Mouse (Mus musculus): ENCODE measurements around the gene Rpl35a.
"Not testable (repeated sequence)": the region's sequence is repeated elsewhere in the genome, so short reads cannot be mapped to it uniquely, and the experiment has no call there.

Rpl35a gene

DNA sequence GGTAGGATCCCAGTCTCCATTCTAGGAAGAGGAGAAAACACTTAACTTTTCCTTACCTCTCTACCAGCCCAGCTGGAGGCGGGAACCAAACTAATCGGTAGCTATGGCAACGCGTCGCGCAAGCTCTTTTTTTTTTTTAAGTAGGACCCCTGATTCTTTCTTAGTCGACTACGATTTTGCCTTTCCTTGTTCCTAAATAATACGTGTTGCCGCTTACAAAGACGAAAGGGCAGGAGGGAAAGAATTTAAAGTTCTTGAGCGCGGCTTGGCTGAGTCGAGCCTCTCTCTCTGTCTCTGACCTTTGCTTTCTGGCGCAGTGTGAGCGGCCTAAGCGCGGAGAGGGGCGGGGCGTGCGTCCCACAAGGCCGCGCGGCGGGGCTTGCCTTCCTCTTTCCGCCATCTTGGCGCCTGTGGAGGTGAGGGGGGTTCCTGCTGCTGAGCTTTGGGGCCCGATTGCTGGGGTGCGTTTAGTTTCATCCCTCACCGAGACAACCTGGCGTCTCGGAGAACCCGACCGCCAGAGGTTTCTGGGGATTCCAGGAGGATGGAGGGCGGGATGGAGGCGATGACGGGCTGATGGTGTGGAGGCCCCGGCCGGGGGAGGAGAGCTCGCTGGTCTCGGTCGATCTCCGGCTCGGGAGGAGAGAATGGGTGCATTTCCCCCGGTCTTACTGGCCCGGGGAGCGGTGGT, at the start of gene Rpl35a, which contains the start of gene Iqcg:
Gene Rpl35a (plus strand): TSS at position 359 of the 691 bp plus-strand sequence.
Gene Iqcg (minus strand): TSS at position 124 of the 691 bp plus-strand sequence.
- peak; percentile 87 for DNase-seq (ENCODE audit: low spot score)

DNA sequence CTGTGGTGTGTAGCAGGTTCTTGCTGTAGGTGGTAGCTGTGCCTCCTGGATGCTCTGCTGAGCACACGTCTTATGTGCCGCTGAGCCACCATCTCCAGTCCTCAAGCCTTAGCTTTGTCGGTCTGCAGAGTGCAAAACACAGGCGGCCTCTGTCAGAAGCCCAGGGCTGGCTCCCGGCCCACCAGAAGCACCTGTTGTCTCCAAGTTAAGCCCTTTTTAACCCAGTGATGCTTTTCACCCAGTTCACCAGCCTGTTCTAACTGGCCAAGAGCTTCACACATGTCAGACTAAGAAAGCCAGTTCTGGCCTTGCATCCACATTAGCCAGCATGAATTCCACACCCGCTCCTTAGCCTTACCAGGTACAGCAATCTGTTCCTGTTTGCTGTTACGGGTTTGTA, 49.4 kb upstream of the Rpl35a start:
- no peak for DNase-seq (ENCODE audit: low spot score)

DNA sequence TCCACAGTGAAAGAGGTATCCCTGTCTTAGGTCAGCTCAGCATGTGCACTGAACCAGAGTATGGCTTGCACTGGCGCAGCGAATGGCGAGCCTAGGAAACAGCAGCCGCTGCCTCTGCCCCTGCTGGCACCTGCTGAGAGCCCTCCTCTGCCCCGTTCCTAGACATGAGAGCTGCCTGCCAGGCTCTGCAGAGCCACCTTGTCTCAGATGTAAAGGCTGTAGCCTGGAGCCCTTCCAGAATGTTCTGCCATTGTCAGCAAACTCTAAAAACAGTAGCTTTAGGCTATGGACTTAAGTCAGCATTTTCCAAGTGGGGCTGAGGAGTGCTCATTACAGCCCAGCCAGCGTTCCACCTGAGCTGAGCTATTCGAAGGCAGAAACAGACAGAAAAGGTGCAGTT, 48.8 kb upstream of the Rpl35a start:
- no peak for DNase-seq (ENCODE audit: low spot score)

DNA sequence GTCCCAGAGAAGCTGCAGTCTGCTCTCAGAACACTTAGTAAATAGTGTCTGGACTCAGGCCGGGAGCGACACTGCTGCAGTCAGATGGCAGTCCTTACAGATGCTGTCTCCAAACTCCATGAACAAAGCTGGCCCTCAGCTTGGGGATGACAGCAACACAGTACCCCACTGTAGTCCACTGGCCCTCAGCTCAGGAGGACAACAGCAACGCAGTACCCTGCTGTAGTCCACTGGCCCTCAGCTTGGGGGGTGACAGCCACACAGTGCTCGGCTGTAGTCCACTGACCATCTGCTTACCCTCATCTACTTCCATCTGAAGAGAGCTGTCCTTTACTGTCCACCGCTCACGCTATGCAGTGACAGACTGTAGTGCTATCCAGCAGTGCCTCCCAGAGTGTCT, 46.1 kb upstream of the Rpl35a start:
- DNase-seq (ENCODE audit: low spot score) = no peak

DNA sequence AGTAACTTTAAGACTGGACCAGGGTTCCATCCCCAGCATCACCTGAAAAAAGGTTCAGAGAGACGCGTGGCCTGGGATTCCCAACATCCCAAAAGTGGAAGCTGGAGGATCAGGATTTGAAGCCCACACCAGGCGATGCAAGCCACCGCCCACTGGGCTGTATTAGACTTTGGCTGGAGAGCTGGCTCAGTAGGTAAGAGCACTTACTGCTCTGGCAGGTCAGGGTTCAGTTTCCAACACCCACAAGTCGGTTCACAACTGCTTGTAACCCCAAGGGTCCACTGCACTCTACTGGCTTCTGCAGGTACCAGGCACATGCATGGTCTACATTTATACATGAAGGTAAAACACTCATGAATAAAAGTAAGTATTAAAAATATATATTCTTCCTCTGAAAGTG, 42.5 kb upstream of the Rpl35a start:
- no peak for DNase-seq (ENCODE audit: low spot score)

DNA sequence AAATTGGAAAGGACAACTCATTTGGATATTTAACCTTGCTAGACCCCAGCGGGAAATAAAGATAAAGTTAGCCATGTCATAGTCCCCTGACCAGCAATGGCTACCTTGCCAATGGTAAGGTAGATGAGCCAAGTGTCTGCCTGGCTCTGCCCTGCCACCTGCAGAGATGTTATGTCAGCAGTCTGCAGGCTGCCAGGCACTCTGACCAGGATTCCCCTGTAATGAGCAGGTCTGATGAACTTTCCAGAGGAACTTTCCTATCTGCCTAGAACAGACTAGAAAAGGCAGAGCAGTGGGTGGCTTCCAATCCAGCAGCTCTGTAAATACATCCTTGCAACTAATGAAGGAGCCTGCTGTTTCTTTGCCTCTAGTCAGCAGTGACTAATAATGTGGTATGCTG, 41.3 kb upstream of the Rpl35a start:
- no peak for DNase-seq (ENCODE audit: low spot score)

DNA sequence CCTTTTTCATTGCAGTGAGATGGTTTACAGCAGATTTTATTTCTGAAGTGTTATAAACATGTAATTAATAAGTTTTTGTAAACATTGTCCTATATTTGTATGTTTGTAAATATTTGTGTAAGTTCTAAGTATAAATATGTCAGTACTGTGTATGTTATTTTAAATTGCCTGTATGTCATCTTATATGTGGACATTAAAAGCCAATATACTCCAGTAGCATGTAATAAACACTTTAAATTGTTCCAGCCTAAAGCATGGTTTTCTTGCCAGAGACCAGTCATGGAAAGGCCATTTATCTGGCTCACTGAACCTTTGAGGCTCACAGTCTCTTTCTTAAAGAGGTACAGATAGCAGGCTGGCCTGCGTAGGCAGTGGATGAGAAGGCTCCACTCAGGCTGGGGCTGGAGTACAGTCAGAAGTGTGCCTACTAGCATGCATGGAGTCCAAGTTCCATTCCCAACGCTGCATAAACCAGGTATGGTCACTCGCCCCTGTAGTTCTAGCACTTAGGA, 40.8 kb upstream of the Rpl35a start:
- no peak for DNase-seq (ENCODE audit: low spot score)

DNA sequence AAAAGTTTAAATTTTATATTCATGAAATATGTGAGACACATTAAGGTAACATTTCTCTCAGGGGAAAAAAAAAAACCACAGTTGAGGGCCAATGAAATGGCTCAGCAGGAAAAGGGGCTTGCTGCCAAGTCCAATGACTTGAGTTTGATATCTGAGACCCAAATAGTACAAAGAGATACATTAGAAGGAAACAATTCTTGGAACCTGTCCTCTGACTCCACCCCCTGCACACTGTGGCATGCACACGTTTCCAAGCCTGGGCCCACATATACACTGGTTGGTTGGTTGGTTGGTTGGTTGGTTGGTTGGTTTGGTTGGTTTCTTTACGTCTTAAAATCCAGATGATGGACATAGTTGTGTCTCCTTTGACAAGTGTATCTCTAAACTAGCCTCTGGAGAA, 40.3 kb upstream of the Rpl35a start:
- DNase-seq (ENCODE audit: low spot score) = no peak

DNA sequence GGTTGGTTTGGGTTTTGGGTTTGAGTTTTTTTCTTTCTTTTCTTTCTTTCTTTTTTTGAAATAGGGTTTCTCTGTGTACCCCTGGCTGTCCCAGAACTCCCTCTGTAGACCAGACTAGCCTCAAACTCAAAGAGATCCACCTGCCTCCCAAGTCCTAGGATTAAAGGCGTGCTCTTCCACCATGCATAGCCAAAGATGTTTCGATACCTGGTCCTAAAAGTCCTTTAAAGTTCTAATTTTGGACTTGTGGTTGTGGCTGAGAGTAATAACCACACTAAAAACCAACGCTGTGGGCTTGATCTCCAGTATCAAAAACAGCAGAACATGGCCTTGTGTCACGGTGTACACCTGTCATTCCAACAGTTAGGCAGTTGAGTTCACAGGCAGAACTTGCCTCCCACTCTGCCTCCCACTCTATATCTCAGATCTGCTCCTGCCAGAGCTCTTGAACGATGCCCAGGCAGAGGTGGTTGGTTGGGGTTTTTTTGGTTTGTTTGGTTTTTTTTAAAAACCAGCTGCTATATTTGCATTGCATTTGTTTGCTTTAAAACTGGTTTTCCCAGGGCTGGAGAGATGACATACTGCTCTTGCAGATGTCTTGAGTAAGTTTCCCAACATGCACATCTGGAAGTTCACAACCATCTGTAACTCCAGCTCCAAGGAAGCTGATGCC, 38.4 kb upstream of the Rpl35a start:
- DNase-seq (ENCODE audit: low spot score) = no peak

DNA sequence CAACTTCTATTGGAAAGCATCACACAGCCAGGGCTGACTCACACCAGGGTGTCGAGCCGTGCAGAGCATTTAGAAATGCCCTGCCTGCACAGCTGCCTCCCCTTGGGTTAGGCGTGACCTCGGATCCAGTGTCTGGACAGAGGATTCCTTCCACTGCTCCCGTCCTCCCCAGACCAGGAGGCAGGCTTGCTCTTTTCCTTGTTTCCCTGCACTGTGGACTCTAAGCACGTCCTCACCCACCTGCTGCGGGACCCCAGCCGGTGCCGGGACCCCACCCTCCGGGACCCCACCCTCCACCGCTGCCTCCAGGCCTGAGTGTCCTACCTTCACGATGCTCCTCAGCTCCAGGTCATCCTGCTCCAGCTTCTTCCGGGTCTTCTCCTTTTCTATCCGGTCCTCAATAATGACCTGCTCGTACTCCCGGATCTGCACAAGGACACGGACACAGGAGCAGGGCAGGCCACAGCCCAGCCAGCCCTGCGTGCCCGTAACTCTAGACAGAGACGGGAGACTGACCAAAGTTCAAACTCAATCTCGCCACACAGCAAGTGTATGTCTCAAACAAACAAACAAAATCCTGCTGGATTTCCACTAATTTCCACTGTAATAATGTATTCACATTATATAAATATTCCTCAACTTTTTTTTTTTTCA, 37.0 kb upstream of the Rpl35a start:
- DNase-seq (ENCODE audit: low spot score) = no peak

DNA sequence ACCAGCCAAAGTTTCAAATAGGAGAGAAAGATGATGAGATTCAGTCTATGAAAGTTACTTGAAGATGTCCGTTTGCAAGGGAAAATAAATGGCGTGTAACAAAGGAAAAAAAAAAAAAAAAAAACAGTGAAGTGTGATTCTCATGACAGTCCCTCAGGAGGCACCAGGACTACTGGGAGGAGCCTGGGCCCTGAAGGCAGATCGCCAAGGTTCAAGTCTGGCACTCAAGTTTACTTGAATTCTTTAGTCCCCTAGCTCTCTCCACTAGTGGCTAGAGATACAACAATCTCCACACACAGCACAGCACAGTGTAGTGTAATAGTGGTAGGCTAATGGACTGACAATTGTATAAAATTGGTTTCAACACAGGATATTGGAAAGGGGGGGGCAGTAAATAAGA, 34.9 kb upstream of the Rpl35a start:
- no peak for DNase-seq (ENCODE audit: low spot score)

DNA sequence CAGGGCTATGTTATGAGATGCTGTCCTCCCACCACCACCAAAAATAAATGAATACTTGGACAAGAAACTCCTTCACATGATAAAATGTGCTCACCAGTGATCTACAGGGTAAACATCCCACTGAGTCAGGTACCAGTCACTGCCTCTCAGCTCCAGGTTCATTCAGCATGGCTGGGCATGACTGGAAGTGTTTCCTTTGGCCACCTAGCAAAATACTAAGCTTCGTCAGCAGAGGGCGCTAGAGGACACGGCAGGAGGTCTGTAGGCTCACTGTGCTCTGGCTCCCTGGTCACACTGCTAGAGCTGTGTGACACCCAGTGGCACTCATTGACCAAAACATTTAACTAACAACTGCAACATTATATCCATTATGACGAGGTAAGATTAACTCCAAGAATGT, 32.5 kb upstream of the Rpl35a start:
- DNase-seq (ENCODE audit: low spot score) = peak; percentile 79

DNA sequence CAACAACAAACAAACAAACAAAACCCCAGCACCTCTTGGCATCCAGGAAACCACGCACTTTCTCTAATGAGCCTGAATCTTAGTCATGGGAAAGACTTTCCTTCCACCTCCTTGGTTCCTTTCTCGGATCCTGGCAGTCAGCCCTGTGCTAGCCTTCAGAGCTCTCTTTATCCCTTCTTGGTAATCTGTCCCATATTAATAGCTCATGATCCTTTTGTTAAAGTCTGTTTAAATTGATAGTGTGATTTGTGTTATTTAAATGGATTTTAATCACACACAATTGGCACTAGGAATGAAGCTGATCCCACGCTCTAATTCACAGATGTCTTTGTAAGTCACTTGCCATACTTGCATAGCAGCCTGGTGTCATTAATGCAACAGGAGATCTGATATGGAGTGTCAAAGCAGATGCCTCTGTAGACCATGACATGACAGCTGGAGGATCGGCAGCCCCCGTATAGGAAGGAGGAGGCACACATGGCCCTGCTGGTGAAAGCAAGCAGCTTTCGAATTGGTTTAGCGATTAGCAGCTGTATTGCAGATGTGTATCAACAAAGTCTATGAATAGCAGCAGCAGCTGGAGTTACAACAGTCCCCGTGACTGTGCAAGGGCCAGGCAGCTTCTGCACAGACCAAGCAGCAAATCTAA, 31.7 kb upstream of the Rpl35a start:
- no peak for DNase-seq (ENCODE audit: low spot score)

DNA sequence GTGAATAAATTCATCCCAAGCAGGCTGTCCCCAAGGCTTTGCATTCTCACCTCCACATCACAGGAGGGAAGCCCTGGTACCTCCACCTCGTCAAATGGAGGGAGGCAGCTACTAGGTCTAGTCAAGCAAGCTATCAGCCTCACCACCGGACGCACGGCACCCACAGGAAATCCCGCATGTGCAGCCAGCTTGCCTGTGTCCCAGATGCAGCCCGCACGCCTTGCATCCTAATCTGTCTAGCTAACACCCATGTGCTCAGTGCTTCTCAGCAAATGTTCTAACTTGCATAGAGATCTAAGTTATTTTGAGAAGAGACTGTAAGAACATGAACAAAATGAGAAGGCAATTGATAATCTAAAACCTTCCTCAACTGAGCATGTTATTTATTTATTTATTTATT, 29.9 kb upstream of the Rpl35a start:
- DNase-seq (ENCODE audit: low spot score) = peak; percentile 17

DNA sequence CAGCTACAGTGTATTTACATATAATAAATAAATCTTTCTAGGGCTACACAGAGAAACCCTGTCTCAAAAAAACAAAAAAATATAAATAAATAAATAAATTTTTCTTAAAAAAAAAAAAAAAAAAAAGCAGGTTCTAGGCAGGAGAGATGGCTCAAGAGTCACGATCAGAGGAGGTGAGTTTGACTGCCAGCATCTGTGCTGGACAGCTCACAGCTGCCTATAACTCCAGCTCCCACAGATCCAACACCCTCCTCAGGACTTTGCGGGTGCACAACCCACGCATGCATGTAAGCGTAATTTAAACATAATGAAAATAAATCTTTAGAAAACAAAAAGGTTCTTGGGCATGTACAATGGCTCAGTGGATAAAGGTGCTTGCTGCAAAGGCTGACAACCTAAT, 20.2 kb upstream of the Rpl35a start:
- no peak for DNase-seq (ENCODE audit: low spot score)

DNA sequence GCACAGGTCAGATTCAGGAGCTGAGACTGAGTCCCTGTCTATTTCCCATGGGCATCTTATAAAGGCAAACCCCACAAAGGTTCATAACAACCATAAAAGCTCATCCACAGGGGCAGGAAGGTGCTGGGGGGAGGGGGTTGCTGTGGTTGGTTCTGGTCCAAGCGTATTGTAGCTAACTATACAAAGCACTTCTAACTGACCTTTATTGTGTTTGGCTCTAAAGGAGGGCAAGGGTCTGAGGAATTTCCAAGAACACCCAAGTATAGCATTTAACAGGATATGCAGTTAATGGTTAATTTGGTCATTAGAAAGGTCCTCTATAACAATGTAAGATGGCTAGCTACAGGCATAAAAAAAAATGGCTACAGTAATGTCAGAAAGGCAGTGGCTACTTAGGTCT, 13.6 kb upstream of the Rpl35a start:
- DNase-seq (ENCODE audit: low spot score) = no peak

DNA sequence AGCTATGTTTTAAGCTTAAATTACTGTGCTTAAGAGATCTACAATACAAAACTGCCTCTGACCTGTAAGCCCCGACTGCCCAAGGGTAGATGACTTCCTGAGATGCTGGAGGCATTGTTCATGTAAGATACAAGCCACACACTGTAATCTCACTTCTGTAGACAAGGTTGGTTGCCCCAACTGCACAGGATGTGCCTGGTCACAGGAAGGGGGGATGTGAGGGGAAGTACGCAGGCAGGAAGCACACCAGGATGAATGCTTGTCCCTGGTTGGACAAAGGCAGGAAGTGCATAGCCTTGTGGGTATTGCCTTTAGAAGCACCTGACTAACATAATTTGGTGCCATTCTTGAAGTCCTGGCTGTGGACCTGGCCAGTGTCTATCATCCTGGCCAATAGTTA, 13.0 kb upstream of the Rpl35a start:
- DNase-seq (ENCODE audit: low spot score) = peak; percentile 53

DNA sequence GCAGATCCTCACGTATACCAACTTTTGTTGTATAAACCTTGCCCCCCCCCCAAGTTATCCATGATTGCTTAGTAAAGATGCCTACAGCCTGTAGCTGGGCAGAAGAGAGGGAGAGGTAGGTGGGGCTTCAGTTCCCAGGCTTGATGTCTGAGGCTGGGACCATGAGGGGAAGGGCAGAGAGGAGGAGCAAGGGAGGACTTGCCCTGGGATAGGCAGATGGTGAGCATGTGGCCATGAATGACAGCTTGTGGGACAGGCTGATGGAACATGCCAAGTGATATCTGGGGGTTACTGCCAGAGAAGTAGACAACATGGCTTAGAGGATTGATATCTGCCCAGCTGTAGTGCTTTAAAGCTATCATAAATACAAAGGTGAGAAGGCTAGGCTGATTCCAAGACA, 8.2 kb upstream of the Rpl35a start:
- DNase-seq (ENCODE audit: low spot score) = no peak

DNA sequence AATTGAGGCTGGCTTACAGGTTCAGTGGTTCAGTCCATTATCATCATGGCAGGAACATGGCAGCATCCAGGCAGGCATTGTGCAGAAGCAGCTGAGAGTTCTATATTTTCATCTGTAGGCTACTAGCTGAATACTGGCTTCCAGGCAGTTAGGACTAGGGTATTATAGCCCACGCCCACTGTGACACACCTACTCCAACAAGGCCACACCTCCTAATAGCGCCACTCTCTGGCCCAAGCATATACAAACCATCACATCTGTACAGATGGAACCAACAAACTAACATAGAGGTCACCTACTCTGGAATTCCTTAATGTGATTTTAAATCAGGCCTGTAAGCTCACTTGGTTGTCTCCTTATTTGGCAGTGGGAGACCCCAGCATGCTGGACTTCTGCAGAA, 7.6 kb upstream of the Rpl35a start:
- DNase-seq (ENCODE audit: low spot score) = no peak

DNA sequence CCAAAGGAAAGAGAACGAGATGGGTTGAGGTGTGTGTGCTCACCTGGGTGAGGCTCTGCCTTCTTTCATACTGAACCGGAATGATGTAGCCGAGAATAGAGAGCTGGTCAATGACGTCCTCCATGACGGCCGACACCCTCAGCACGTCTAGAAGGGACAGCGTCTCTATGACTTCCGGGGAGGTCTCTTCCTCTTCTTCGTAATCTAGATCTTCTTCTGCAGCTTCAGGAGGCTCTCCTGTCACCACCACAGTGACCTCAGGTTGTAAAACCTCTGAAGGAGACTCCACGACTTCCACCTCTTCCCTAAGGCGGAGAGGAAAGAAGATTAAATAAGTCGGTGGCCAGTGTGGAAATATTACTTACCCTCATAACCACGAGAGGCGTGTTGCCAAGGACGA, 6.4 kb upstream of the Rpl35a start:
- DNase-seq (ENCODE audit: low spot score) = no peak

DNA sequence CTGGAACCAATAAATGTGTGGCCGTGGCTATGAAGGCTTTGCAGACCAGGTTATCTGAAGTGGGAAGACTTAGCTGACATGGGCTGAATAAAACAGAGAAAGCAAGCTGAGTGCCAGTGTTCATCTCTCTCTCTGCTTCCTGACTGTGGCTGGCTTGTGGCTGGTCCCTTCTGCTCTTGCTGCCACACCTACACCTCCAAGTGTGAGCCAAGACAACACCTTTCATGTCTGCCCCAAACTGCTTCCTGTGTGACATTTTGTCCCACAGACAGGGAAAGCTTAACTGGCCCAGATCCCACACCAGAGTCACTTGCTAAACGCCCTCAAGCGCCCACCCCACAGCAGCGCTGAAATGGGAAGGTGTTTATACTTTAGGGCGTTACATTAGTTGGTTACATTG, 3.1 kb upstream of the Rpl35a start:
- DNase-seq (ENCODE audit: low spot score) = peak; percentile 49

DNA sequence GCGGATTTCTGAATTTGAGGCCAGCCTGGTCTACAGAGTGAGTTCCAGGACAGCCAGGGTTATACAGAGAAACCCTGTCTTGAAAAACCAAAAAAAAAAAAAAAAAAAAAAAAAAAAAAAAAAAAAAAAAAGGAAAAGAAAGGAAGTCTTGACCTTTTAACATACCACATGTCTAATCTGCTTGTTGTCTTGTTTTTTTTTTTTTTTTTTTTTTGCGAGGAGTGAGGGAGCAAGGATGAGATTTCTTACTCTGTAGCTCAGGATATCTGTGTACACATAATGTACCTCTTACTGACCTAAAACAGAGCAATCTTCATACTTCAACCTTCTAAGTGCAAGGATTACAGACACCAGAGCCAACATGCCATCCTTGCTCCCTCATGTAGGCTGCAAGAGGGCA, 1.3 kb upstream of the Rpl35a start:
- not testable (repeated sequence) for DNase-seq (ENCODE audit: low spot score)

DNA sequence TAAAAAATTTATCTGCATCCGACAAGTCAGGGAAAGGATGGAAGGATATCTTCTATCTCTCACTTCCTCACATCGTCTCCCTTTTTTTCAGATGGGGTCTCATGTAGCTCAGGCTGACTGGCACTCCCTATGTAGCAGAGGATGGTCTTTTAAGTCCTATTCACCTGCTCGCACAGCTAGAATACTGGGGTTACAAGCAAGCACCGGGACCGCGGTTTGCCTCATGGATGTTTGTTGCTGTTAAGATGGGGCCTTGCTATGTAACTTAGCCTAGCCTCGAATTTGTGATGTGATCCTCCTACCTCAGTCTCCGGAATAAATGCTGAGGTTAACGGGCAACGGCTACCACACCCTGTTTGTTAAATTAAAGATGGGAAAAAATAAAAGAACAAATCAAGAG, 598 bp upstream of the Rpl35a start:
- no peak for DNase-seq (ENCODE audit: low spot score)
